Comparison of ENCODE assay signal across 8 mouse cellular contexts in genomic region chr12:104069620-104070019, GRCm38 (mm10). TPM values are rescaled to one million over a fixed set of nuclear protein-coding genes. Genes with fewer than 3 reads are reported as not detected.
DNase-seq lines count a peak whose midpoint lies in the region; ATAC-seq and TF ChIP-seq lines count a peak whose summit lies in the region.
"Had no signal": no experiment of that assay in that cellular context is flagged by ENCODE, and none has a peak within 500 bp of the region (broad histone marks: within the 10 kb centered on the region; RNA-seq: fewer than 3 reads in every experiment).

No protein-coding gene starts in this region.

- no peak overlapping the region for H3K4me3 ChIP-seq in intestine, embryonic 14.5 days (ENCODE audit: low read depth, low read length)
- H3K4me3 ChIP-seq in midbrain, embryonic 13.5 days (replicated peaks): no peak overlapping the region
- no peak overlapping the region for H3K4me3 ChIP-seq in spleen, adult 2 months (ENCODE audit: extremely low read depth, insufficient read depth, insufficient read length)
- H3K4me3 ChIP-seq: megakaryocyte, embryonic 14.5 days had no signal

- H3K4me1 ChIP-seq in intestine, embryonic 14.5 days (replicated peaks; ENCODE audit: control insufficient read depth, insufficient read depth, low read length): no peaks in the 10 kb centered on the region
- peaks cover 11% of the 10 kb centered on the region; the same call in 1 of the 2 replicates for H3K4me1 ChIP-seq in midbrain, embryonic 13.5 days (replicated peaks)
- H3K4me1 ChIP-seq in spleen, adult 2 months (ENCODE audit: control insufficient read depth, insufficient read depth, insufficient read length): no peaks in the 10 kb centered on the region; the same call in 1 of the 2 replicates

- 13% methylated on average over 2 of the region's 2 CpGs for WGBS in intestine, embryonic 14.5 days
- WGBS in midbrain, embryonic 13.5 days: 9% methylated on average over 2 of the region's 2 CpGs
- WGBS in spleen, adult 2 months: 4% methylated on average over 2 of the region's 2 CpGs

- H3K27ac ChIP-seq in intestine, embryonic 14.5 days (ENCODE audit: low read depth): no peak overlapping the region
- H3K27ac ChIP-seq in midbrain, embryonic 13.5 days: no peak overlapping the region
- H3K27ac ChIP-seq in spleen, adult 2 months (ENCODE audit: insufficient read depth, low read length): no peak overlapping the region

- no peaks in the 10 kb centered on the region for H3K36me3 ChIP-seq in intestine, embryonic 14.5 days (ENCODE audit: control insufficient read depth, insufficient read depth, low read length)
- no peaks in the 10 kb centered on the region for H3K36me3 ChIP-seq in midbrain, embryonic 13.5 days
- no peaks in the 10 kb centered on the region for H3K36me3 ChIP-seq in spleen, adult 2 months (ENCODE audit: control insufficient read depth, insufficient read depth, low read length)

- DNase-seq in WW6 (ENCODE audit: low read depth, low spot score): peak; percentile 11
- peak; percentile 26 for DNase-seq in cerebellum, adult 11-12 months
- DNase-seq in intestine, embryonic 14.5 days (ENCODE audit: low spot score): peak; percentile 92
- DNase-seq in left cerebral cortex, postnatal 25 days (ENCODE audit: low spot score in 2 of 2): peak; percentile 82 to 87
- DNase-seq in spleen, adult 2 months (ENCODE audit: low read depth in 1 of 2, low spot score in 2 of 2): peak in 1 of 2 experiments; percentile 44

- no peaks in the 10 kb centered on the region for H3K9me3 ChIP-seq in intestine, embryonic 14.5 days (ENCODE audit: control insufficient read depth, low read length)
- H3K9me3 ChIP-seq in midbrain, embryonic 13.5 days: no peaks in the 10 kb centered on the region
- H3K9me3 ChIP-seq: megakaryocyte, embryonic 14.5 days had no signal

- ATAC-seq in frontal cortex, adult (ENCODE audit: low TSS enrichment): peak; percentile 65
- 0 out of 2 replicates have a peak, but pooled peaks have one; percentile 50 for ATAC-seq in intestine, embryonic 14.5 days (replicated peaks; ENCODE audit: low FRiP score, low TSS enrichment, low read depth)
- ATAC-seq in midbrain, embryonic 13.5 days: peak; percentile 38; the same call in 1 of the 2 replicates

- no peak overlapping the region for H3K4me2 ChIP-seq in intestine, embryonic 14.5 days (ENCODE audit: low read length)
- no peak overlapping the region for H3K4me2 ChIP-seq in midbrain, embryonic 13.5 days (replicated peaks)

- no peak overlapping the region for H3K9ac ChIP-seq in intestine, embryonic 14.5 days (ENCODE audit: low read length)
- H3K9ac ChIP-seq in midbrain, embryonic 13.5 days (replicated peaks): no peak overlapping the region

- no peaks in the 10 kb centered on the region for H3K27me3 ChIP-seq in intestine, embryonic 14.5 days (replicated peaks; ENCODE audit: control insufficient read depth, insufficient read depth, low read length)
- H3K27me3 ChIP-seq in midbrain, embryonic 13.5 days: no peaks in the 10 kb centered on the region
- H3K27me3 ChIP-seq in spleen, adult 2 months (ENCODE audit: control insufficient read depth, insufficient read depth, low read length): no peaks in the 10 kb centered on the region

- TF ChIP-seq CTCF in spleen, adult 2 months (IDR thresholded peaks at IDR 0.05; ENCODE audit: extremely low read depth, insufficient read depth, insufficient read length, insufficient replicate concordance): peak; percentile 68; the same call in 1 of the 2 replicates

- TF ChIP-seq POLR2A in spleen, adult 2 months (IDR thresholded peaks at IDR 0.05; ENCODE audit: low read depth, low read length): no peak

- intact Hi-C loops in left cerebral cortex, postnatal 25 days (cut with DNase I): loop anchor here (1.0 to 5.0 kb wide), 2 partner anchors 74 to 348 kb away; no protein-coding TSS in a partner anchor

RNA-seq across cellular contexts. Expression of gene Serpina12, which starts 25.4 kb away (rescaled TPM):
- not detected in 2 replicates for polyA plus RNA-seq in intestine, embryonic 14.5 days (2014; fragmentation: Nextera tagmentation; extraction: Ambion mirVana)
- total RNA-seq in left cerebral cortex, postnatal 25 days (2021): not detected
- not detected in 2 replicates for polyA plus RNA-seq in midbrain, embryonic 13.5 days (2015; fragmentation: Nextera tagmentation; extraction: Ambion mirVana)
- polyA plus RNA-seq in spleen, adult 2 months (2012; rRNA removed): 0.02 and 0.04 TPM in 2 replicates

RNA-seq across cellular contexts. Expression of gene Serpina5, which starts 31.3 kb away (rescaled TPM):
- not detected in 2 replicates for polyA plus RNA-seq in intestine, embryonic 14.5 days (2014; fragmentation: Nextera tagmentation; extraction: Ambion mirVana)
- total RNA-seq in left cerebral cortex, postnatal 25 days (2021): not detected
- not detected in 2 replicates for polyA plus RNA-seq in midbrain, embryonic 13.5 days (2015; fragmentation: Nextera tagmentation; extraction: Ambion mirVana)
- not detected in 2 replicates for polyA plus RNA-seq in spleen, adult 2 months (2012; rRNA removed)

RNA-seq across cellular contexts. Expression of gene Serpina3a, which starts 42.9 kb away (rescaled TPM):
- polyA plus RNA-seq in intestine, embryonic 14.5 days (2014; fragmentation: Nextera tagmentation; extraction: Ambion mirVana): not detected in 2 replicates
- not detected for total RNA-seq in left cerebral cortex, postnatal 25 days (2021)
- not detected in 2 replicates for polyA plus RNA-seq in midbrain, embryonic 13.5 days (2015; fragmentation: Nextera tagmentation; extraction: Ambion mirVana)
- not detected in 2 replicates for polyA plus RNA-seq in spleen, adult 2 months (2012; rRNA removed)

RNA-seq across cellular contexts. Expression of gene Serpina9, which starts 56.1 kb away (rescaled TPM):
- 0.04 TPM in 1 of 2 replicates, not detected in the other for polyA plus RNA-seq in intestine, embryonic 14.5 days (2014; fragmentation: Nextera tagmentation; extraction: Ambion mirVana)
- 1 to 10 TPM in 1 of 2 experiments, under 1 TPM in 1; 0.60 to 8.6 TPM for total RNA-seq in left cerebral cortex, postnatal 25 days (2021)
- polyA plus RNA-seq in midbrain, embryonic 13.5 days (2015; fragmentation: Nextera tagmentation; extraction: Ambion mirVana): not detected in 2 replicates
- 0.13 TPM in 1 of 2 replicates, not detected in the other for polyA plus RNA-seq in spleen, adult 2 months (2012; rRNA removed)

RNA-seq across cellular contexts. Expression of gene Serpina3b, which starts 58.2 kb away (rescaled TPM):
- polyA plus RNA-seq in intestine, embryonic 14.5 days (2014; fragmentation: Nextera tagmentation; extraction: Ambion mirVana): 0.13 TPM in 1 of 2 replicates, not detected in the other
- total RNA-seq in left cerebral cortex, postnatal 25 days (2021): not detected
- not detected in 2 replicates for polyA plus RNA-seq in midbrain, embryonic 13.5 days (2015; fragmentation: Nextera tagmentation; extraction: Ambion mirVana)
- polyA plus RNA-seq in spleen, adult 2 months (2012; rRNA removed): 0.43 and 0.45 TPM in 2 replicates
